Mouse (Mus musculus): ENCODE results near the gene Efl1. TPM values are rescaled to one million over a fixed set of nuclear protein-coding genes. Genes with fewer than 3 reads are reported as not detected.

Efl1 gene
- polyA plus RNA-seq, 1 experiment from 2014 or later = 28.1 TPM

Other genes with a start within 250 kb of the Efl1 start
- 3.2 and 3.9 TPM in 2 replicates for gene Saxo2, start 86 bp upstream of the Efl1 start, polyA plus RNA-seq (2015; fragmentation: Nextera tagmentation; extraction: Ambion mirVana)
- 7.8 and 9.0 TPM in 2 replicates for gene Mex3b, start 218.7 kb downstream of the Efl1 start, polyA plus RNA-seq (2015; fragmentation: Nextera tagmentation; extraction: Ambion mirVana)